Mouse (Mus musculus) layer of hippocampus, adult 2 months (tissue): ENCODE data around the gene Cldn10. TPM values are rescaled to one million over a fixed set of nuclear protein-coding genes. Genes with fewer than 3 reads are reported as not detected.
A peak's percentile ranks its signal among the peaks of the same experiment; 100 is the strongest.

Experiments
- DNase-seq, 2 experiments: peaks; one replicate each; pipeline ENCODE4 v3.0.0; 2022; ENCODE audit warnings: low spot score in 2 of 2
- H3K27ac ChIP-seq: fragments of 200-600 bp; 2 replicates; pipeline ENCODE4 v1.8.1; 2022
- H3K4me3 ChIP-seq: fragments of 200-600 bp; 2 replicates; pipeline ENCODE4 v1.8.1; 2022; ENCODE audit warnings: mild to moderate bottlenecking
- CTCF ChIP-seq: fragments of 200-600 bp; conservative IDR thresholded peaks from 2 replicates; pipeline ENCODE4 v1.8.1; 2022; ENCODE audit warnings: antibody characterized with exemption, mild to moderate bottlenecking, moderate library complexity
- total RNA-seq, 2 experiments: library from RNA; stranded (reverse); gene quantifications; 2 replicates each; pipeline ENCODE4 v1.2.3; 2021

Cldn10 gene
- total RNA-seq, 2 experiments from 2014 or later: 35.2 to 39.5 TPM

GRCm38 (mm10) chr14:118846834-118847233, 59.1 kb downstream of the Cldn10 start:
- no peak for TF ChIP-seq CTCF
- H3K27ac ChIP-seq: no peak overlapping the region
- no peak overlapping the region for H3K4me3 ChIP-seq
- DNase-seq: no peak

- no peak for TF ChIP-seq CTCF
- H3K27ac ChIP-seq: no peak overlapping the region
- H3K4me3 ChIP-seq: no peak overlapping the region
- DNase-seq: no peak
Observed at GRCm38 (mm10) chr14:118848171-118848570, 60.5 kb downstream of the Cldn10 start.

- no peak overlapping the region for H3K27ac ChIP-seq
- DNase-seq: no peak
- H3K4me3 ChIP-seq: no peak overlapping the region
- TF ChIP-seq CTCF: no peak
Observed at GRCm38 (mm10) chr14:118850011-118850695, 62.4 kb downstream of the Cldn10 start.

GRCm38 (mm10) chr14:118850696-118851035, 63.0 kb downstream of the Cldn10 start:
- no peak for TF ChIP-seq CTCF
- DNase-seq: no peak
- Histone ChIP-seq H3K27ac (no peak overlapping the region), H3K4me3 (no peak overlapping the region)

- TF ChIP-seq CTCF: no peak
- no peak overlapping the region for H3K4me3 ChIP-seq
- DNase-seq: no peak
- H3K27ac ChIP-seq: no peak overlapping the region
Observed at GRCm38 (mm10) chr14:118851496-118852107, 63.9 kb downstream of the Cldn10 start.

GRCm38 (mm10) chr14:118854371-118855114, 66.8 kb downstream of the Cldn10 start:
- no peak for TF ChIP-seq CTCF
- peak overlapping the region; percentile 81 for H3K27ac ChIP-seq

GRCm38 (mm10) chr14:118855141-118855800, 67.6 kb downstream of the Cldn10 start:
- H3K4me3 ChIP-seq: peak overlapping the region; percentile 50
- no peak for DNase-seq
- peak; percentile 50 for TF ChIP-seq CTCF
- peak overlapping the region; percentile 81 for H3K27ac ChIP-seq

More at GRCm38 (mm10) chr14:118854371-118855114, 66.8 kb downstream of the Cldn10 start:
- H3K4me3 ChIP-seq: peak overlapping the region; percentile 50
- DNase-seq: peak; percentile 35 to 50

- DNase-seq: no peak
- no peak for TF ChIP-seq CTCF
- Histone ChIP-seq H3K27ac (peak overlapping the region; percentile 82), H3K4me3 (peak overlapping the region; percentile 45)
Observed at GRCm38 (mm10) chr14:118856563-118856962, 68.9 kb downstream of the Cldn10 start.

- no peak for DNase-seq
- Histone ChIP-seq H3K27ac (peak overlapping the region; percentile 82), H3K4me3 (peak overlapping the region; percentile 22; the same call in 1 of the 2 replicates)
- TF ChIP-seq CTCF: no peak
Observed at GRCm38 (mm10) chr14:118858318-118858717, 70.6 kb downstream of the Cldn10 start.

GRCm38 (mm10) chr14:118862253-118862652, 74.5 kb downstream of the Cldn10 start:
- H3K27ac ChIP-seq: no peak overlapping the region
- H3K4me3 ChIP-seq: no peak overlapping the region
- no peak for TF ChIP-seq CTCF
- DNase-seq: no peak

GRCm38 (mm10) chr14:118864905-118865304, 77.2 kb downstream of the Cldn10 start:
- H3K4me3 ChIP-seq: no peak overlapping the region
- DNase-seq: no peak
- TF ChIP-seq CTCF: no peak
- H3K27ac ChIP-seq: no peak overlapping the region

- DNase-seq: no peak
- no peak overlapping the region for H3K27ac ChIP-seq
- no peak for TF ChIP-seq CTCF
- H3K4me3 ChIP-seq: no peak overlapping the region
Observed at GRCm38 (mm10) chr14:118866014-118866811, 78.5 kb downstream of the Cldn10 start.
